Mouse (Mus musculus) c-Kit-positive CD71-positive TER-119-positive erythroid progenitor cells, embryonic 14.5 days (primary cell): ENCODE data around the gene Gdpgp1.
A peak's percentile ranks its signal among the peaks of the same experiment; 100 is the strongest.

Experiments
- DNase-seq: peaks from one replicate; pipeline ENCODE4 v3.0.0-alpha.2; 2013; ENCODE audit warnings: low spot score

Gene Gdpgp1

GRCm38 (mm10) chr7:80199851-80200587 is 32.6 kb upstream of the Gdpgp1 start:
- no peak for DNase-seq

GRCm38 (mm10) chr7:80200588-80200945 is 32.1 kb upstream of the Gdpgp1 start:
- DNase-seq: no peak

- no peak for DNase-seq
These were observed 31.6 kb upstream of the Gdpgp1 start for GRCm38 (mm10) chr7:80200963-80201539.

- DNase-seq: no peak
These were observed 30.7 kb upstream of the Gdpgp1 start for GRCm38 (mm10) chr7:80201888-80202540.

- no peak for DNase-seq
These were observed 29.7 kb upstream of the Gdpgp1 start for GRCm38 (mm10) chr7:80202961-80203360.

- no peak for DNase-seq
These were observed 29.0 kb upstream of the Gdpgp1 start for GRCm38 (mm10) chr7:80203638-80204096.

- no peak for DNase-seq
These were observed 28.3 kb upstream of the Gdpgp1 start for GRCm38 (mm10) chr7:80204362-80204761.

- DNase-seq: no peak
These were observed 27.7 kb upstream of the Gdpgp1 start for GRCm38 (mm10) chr7:80204961-80205360.

GRCm38 (mm10) chr7:80205705-80206589 is 26.7 kb upstream of the Gdpgp1 start:
- no peak for DNase-seq

GRCm38 (mm10) chr7:80207314-80207731 is 25.3 kb upstream of the Gdpgp1 start:
- DNase-seq: no peak

GRCm38 (mm10) chr7:80208026-80208642 is 24.5 kb upstream of the Gdpgp1 start:
- peak; percentile 68 for DNase-seq

- DNase-seq: peak; percentile 97
These were observed 23.8 kb upstream of the Gdpgp1 start for GRCm38 (mm10) chr7:80208738-80209430.

GRCm38 (mm10) chr7:80209669-80210068 is 23.0 kb upstream of the Gdpgp1 start:
- DNase-seq: no peak

GRCm38 (mm10) chr7:80210982-80211381 is 21.7 kb upstream of the Gdpgp1 start:
- DNase-seq: no peak

- no peak for DNase-seq
These were observed 19.1 kb upstream of the Gdpgp1 start for GRCm38 (mm10) chr7:80213604-80214003.

- DNase-seq: no peak
These were observed 18.2 kb upstream of the Gdpgp1 start for GRCm38 (mm10) chr7:80214459-80214858.

- DNase-seq: peak; percentile 74
These were observed 17.3 kb upstream of the Gdpgp1 start for GRCm38 (mm10) chr7:80215398-80215797.

- DNase-seq: no peak
These were observed 16.1 kb upstream of the Gdpgp1 start for GRCm38 (mm10) chr7:80216566-80216965.

- DNase-seq: no peak
These were observed 14.0 kb upstream of the Gdpgp1 start for GRCm38 (mm10) chr7:80218666-80219065.

GRCm38 (mm10) chr7:80220237-80220797 is 12.3 kb upstream of the Gdpgp1 start:
- DNase-seq: no peak
